Mouse (Mus musculus): ENCODE measurements around the gene Camta1.

DNA sequence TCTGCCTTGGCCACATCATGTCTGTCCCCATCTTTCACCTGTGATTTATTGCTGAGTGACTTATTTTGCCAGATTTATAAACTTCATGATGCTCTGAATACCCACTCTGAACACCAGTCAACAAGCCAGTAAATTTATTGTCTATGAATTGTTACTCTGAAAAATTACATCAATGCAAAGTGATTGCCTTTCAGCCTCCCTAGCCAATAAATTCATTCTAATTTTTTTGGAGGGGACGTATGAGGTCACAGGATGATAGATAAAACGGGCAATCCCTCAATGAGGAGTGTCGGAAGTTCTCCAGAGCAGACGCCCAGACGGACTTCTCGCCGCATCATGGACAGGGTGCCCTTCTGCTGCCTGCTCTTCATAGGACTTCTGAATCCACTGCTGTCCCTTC lies 864.9 kb downstream of the Camta1 start, which contains the start of gene Uts2:
- TF ChIP-seq POLR2A (IDR thresholded peaks at IDR 0.05; ENCODE audit: low read depth, low read length) (no peak), CTCF (conservative IDR thresholded peaks at IDR 0.05; ENCODE audit: insufficient read depth, insufficient read length, low read depth, low read length) (no peak)
